17 mouse cellular contexts compared by ENCODE assay signal in the genomic region with DNA sequence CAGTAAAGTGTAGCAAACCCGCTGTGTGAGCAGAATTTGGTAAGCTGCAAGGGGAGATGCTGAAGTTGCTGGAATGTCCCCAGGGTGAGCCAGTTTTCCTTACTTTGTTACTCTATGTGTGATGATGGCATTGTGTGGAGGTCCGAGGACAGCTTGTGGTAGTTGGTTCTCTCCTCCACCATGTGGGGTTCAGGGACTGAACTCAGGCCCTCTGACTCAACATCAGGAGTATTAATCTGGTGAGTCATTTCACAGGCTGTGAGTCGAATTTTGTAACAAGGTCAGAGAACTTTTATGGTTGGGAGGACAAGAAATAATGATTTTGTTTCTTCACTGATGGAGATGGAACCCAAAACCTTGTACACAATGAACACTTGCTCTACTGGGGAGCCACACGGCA. TPM values are rescaled to one million over a fixed set of nuclear protein-coding genes. Genes with fewer than 3 reads are reported as not detected.
"Had no signal": no experiment of that assay in that cellular context is flagged by ENCODE, and none has a peak within 500 bp of the region (broad histone marks: within the 10 kb centered on the region; RNA-seq: fewer than 3 reads in every experiment).

No protein-coding gene starts in this region.

- ATAC-seq: midbrain, embryonic 13.5 days had no signal

- DNase-seq: kidney, postnatal 10 days; kidney, postnatal 4 days; left cerebral cortex, postnatal 4 days; lung, adult 18-20 months; thymus, postnatal 4 days had no signal

- H3K9ac ChIP-seq: limb, embryonic 13.5 days; liver, embryonic 14.5 days; midbrain, embryonic 13.5 days; neural tube, embryonic 15.5 days had no signal

- H3K36me3 ChIP-seq: limb, embryonic 13.5 days; midbrain, embryonic 13.5 days; neural tube, embryonic 15.5 days had no signal

- H3K4me3 ChIP-seq: layer of hippocampus, adult 2 months; limb, embryonic 13.5 days; midbrain, embryonic 13.5 days; neural tube, embryonic 15.5 days had no signal

- H3K9me3 ChIP-seq: limb, embryonic 13.5 days; midbrain, embryonic 13.5 days; neural tube, embryonic 15.5 days had no signal

- H3K4me2 ChIP-seq: limb, embryonic 13.5 days; midbrain, embryonic 13.5 days; neural tube, embryonic 15.5 days had no signal

- H3K4me1 ChIP-seq: limb, embryonic 13.5 days; midbrain, embryonic 13.5 days; neural tube, embryonic 15.5 days had no signal

- H3K27ac ChIP-seq: layer of hippocampus, adult 2 months; limb, embryonic 13.5 days; liver, embryonic 14.5 days; midbrain, embryonic 13.5 days; neural tube, embryonic 15.5 days; stomach, postnatal 0 days had no signal

RNA-seq across cellular contexts. Expression of a gene that starts 11.5 kb away (rescaled TPM):
- total RNA-seq: liver, adult 2 months; megakaryocyte progenitor cell, adult 5-6 weeks had no signal
- polyA plus RNA-seq: liver, adult 2 months had no signal

RNA-seq across cellular contexts. Expression of a gene that starts 12.0 kb away (rescaled TPM):
- total RNA-seq: layer of hippocampus, adult 2 months; layer of hippocampus, postnatal 10 days; left cerebral cortex, postnatal 10 days; left cerebral cortex, postnatal 4 days; liver, adult 2 months; megakaryocyte progenitor cell, adult 5-6 weeks had no signal
- polyA plus RNA-seq: limb, embryonic 13.5 days; liver, adult 2 months; liver, embryonic 14.5 days; lung, embryonic 16.5 days; midbrain, embryonic 13.5 days; neural tube, embryonic 11.5 days; stomach, postnatal 0 days had no signal

RNA-seq across cellular contexts. Expression of a gene that starts 20.8 kb away (rescaled TPM):
- total RNA-seq: layer of hippocampus, postnatal 10 days; left cerebral cortex, postnatal 4 days; megakaryocyte progenitor cell, adult 5-6 weeks had no signal
- polyA plus RNA-seq: liver, embryonic 14.5 days; neural tube, embryonic 11.5 days had no signal
